Mouse (Mus musculus) megakaryocyte progenitor cell, adult 5-6 weeks (primary cell): ENCODE data around the gene Tmem258. TPM values are rescaled to one million over a fixed set of nuclear protein-coding genes. Genes with fewer than 3 reads are reported as not detected.

Experiments
- ATAC-seq: replicated peaks from 2 replicates; pipeline ENCODE4 v1.8.0; 2016; ENCODE audit warnings: mild to moderate bottlenecking, moderate TSS enrichment, inconsistent platforms; ENCODE audit not compliant: poor library complexity
- total RNA-seq, 2 experiments: library from RNA; stranded (forward) in 1 of 2; stranded (reverse) in 1 of 2; fragments of 157-497, 149-512 nt in 1 of 2; fragments of 200-1000 nt in 1 of 2; gene quantifications; 2 replicates each; pipeline versions ENCODE4 v1.2.3 to v1.2.4; 2015 to 2017

Tmem258 gene
- total RNA-seq, 2 experiments from 2014 or later, result 204 to 308 TPM

DNA sequence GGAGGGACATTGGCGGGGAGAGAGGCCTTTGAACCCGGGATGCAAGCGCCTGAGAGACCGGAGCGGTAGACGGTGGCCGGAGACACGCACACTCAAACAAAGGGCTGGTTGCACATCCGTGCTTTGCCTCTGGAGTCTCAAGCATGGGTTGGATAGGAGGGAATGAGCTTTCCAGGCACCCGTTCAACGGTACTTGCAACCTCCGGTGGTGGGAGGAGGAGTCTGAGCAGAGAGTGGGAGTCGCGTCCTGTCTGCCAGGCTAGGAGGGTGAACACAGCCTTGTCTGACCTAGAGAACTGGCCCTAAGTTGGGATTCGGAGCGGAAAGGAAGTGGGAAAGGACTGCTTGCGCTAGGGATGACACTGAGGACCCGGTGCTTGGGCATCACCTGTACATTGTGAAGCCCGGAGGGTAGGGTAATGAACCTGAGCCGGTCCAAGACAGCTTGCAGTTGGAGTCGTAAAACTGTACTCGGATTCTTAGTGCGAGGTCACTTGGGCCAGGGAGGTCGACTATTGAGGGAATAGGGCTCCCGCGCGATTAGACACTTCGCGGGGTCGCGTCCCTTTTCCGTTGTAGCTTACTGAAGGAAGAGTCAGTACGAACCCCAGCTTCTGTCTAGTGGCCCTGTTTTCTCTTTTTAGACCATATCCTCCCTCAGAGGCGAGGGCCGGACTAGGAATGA is 20.4 kb upstream of the Tmem258 start:
- ATAC-seq, result peak; percentile 49

DNA sequence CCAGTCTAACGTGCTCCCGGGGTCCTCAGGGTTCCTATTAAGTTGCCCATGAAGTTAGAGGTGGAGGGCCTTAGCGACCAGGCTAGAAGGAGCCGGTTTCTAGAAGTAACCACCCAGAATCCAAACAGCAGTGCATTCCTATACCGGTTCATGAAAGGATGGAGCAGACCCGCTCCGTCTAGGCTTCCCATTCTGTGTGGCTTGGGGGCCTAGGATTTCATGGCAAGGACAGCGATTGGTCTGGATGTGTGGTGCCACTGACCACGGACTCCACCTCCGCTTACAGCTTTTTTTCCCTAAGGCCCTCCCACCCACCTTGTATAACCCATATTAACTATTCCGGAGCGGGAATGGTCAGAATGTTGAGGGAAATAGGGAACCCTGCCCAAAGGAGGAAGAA is 19.7 kb upstream of the Tmem258 start:
- ATAC-seq, result no peak

DNA sequence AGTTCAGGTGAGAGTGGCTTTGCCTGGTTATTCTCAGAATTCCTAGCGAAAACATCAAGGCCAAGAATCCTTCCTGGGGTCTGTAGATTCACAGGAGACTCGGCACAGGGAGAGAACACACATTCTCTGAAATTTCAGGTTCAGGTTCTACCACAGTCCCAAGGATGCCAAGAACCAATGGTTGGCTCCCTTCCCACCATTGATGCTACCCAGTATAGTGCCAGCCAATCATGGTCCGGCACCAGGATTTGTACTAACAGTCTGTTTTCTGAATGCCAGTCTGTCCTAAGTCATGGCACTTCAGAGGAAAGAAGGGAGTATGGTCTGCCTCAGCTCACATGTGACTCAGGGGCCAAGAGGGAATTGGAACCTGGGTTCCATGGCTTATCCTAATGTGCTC is 17.9 kb upstream of the Tmem258 start:
- ATAC-seq, result no peak

DNA sequence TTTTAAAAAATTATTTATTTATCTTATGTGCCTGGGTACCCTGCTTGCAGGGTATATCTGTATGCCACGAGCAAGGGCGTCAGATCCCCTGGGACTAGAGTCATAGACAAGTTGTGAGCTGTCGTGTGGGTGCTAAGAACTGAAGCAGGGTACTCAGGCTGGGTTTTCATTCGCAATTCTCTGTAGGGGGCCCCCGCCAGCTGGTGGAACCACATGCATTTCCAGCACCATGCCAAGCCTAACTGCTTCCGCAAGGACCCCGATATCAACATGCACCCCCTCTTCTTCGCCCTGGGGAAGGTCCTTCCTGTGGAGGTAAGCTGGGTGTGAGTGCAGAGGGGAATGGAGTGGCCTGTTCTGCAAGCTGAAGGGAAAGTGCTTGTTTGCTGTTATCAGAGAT is 17.2 kb upstream of the Tmem258 start:
- ATAC-seq, result no peak

DNA sequence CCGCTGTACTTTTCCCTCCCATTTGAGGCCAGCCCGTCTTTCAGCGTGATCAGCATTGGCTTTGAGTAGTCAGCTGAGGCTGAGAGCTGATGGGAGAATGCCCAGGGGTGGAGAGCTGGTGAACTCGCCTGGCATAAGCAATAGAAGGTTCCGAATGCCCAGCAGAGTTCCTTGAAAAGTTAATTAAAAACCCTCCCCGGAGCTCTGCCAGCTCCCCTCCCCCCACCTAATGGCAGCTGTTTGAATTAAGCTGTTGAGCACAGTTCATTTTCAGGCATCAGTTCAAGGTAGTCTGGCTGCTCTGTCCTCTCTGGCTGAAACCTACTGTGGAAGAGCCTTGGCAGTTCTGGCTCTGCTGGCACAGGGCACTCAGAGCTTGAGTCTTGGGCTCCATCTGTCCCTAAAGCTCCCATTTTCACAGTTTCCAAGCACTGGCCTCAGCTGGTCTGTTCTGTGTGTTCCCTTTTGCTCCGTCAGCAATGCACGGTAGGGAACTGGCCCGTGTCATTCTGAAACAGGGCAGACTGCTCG is 15.5 kb upstream of the Tmem258 start:
- no peak for ATAC-seq

DNA sequence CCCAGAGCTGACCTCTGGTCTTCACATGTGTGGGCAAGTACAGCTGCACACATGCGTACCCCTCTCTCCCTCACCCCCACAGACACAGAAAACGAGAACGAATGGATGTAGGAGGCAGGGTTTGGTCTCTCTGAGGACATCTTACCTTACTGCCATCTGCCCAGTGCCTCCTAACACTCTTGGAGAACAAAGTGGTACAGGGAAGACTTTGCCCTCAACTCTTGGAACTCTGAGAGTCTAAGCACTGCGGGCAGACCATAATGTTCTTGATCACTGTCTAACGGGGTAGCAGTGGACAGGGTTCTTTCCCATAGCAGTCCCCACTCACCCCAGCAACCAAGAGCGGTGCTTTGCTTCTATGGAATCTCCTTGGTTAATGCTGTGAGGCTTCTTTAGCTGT is 14.8 kb upstream of the Tmem258 start:
- ATAC-seq, result no peak

DNA sequence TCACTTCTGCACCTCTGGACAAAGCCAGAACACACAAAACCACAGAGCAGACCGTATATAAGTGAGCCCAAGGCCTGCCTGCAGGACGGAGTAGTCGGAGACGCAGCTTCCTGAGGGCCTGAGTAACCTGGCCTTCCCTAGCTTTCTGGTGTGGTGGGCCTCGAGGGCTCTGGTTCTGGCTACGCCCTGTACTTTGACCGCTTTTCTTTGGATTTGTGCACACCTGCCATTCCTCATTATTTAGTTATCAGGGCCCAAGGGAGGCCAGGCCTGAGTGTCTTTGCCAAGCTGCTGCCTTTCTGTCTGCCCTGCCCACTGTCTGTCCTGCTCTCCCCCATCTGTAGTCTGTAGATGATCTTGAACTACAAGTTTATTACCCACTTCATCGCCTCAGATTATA is 13.9 kb upstream of the Tmem258 start:
- ATAC-seq, result no peak

DNA sequence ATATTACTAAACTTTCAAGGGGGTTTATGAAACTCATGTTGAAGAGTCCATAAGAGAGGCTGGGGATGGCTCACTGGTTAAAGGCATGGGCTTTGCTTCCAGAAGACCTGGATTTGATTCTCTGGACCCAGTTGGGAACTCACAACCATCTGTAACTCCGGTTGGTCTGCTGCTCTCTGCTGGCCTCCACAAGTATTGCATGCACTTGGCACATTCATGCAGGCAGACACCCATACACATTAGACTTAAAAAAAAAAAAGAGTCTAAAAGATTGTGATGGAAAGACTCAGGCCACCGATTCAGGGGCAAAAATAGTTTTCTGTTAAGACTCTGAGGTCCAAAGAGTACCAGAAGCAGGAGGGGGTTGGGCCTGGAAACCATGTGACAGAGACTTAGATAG is 13.0 kb upstream of the Tmem258 start:
- peak; percentile 82 for ATAC-seq

DNA sequence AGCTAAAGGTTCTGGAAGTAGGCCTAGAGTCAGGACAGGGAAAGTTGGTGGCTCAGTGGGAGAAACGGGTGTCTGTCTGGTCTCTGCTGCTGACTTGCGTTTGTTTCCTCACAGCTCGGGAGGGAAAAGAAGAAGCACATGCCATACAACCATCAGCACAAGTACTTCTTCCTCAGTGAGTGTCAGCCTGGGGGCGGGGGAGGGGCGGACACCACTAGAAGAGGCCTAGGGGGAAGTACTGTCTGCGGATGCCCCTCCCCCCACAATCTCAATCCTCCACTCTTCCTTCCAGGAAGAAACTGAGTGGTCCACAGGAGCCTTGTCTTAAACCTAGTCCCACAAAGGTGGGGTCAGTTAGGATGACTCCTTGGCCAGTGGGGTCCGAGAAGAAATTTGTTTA is 12.5 kb upstream of the Tmem258 start:
- peak; percentile 80 for ATAC-seq

DNA sequence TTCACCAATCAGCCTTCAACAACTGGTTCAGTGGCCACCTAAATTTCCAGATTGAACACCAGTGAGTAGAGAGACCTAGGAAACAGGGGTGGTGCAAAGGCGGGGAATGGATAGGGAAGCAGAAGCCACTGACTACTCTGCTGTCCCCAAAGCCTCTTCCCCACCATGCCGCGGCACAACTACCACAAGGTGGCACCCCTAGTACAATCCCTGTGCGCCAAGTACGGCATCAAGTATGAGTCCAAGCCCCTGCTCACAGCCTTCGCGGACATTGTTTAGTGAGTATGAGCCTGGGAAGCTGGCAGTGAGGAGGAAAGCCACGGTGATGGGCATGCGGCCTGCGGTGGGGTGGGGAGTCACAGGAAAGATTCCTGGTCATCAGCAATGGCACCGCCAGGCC is 9.5 kb upstream of the Tmem258 start:
- ATAC-seq, result no peak

DNA sequence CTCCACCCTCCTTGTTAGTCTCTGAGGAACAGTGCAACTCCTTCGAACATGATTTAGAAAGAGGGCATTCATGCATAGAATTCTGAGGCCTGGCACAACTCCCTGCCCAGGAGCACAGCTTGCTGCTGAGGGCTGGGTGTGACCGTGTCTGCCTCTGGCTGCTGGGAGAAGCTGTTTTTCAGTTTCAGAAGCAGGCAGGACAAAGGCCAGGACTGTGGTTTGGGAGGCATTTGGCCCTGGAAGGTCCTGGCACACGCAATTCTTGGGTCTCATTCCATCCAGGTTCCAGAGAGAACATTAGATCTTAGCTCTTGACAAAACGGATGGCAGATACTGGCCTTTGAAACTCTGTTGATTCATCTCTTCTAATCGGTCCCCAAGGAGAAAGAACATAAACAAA is 8.6 kb upstream of the Tmem258 start:
- ATAC-seq, result no peak

DNA sequence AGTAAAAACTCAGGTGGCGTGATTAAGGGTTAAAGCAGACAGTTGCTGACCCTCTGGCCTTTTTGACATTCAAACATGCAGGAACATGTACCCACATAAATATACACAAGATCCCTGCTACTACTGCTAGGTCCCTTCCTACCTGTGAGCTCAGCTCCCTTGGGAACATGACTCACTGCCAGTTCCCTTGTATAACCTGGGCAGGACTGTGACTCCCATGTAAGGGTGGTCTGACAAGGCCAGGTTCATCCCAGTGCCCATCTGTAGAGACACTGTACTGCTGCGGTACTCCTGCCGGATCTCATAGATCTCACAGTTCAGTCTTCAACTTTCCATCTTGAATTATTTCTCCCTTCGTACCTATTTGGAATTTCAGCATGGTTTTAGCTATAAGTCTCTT is 6.7 kb upstream of the Tmem258 start:
- ATAC-seq, result no peak

DNA sequence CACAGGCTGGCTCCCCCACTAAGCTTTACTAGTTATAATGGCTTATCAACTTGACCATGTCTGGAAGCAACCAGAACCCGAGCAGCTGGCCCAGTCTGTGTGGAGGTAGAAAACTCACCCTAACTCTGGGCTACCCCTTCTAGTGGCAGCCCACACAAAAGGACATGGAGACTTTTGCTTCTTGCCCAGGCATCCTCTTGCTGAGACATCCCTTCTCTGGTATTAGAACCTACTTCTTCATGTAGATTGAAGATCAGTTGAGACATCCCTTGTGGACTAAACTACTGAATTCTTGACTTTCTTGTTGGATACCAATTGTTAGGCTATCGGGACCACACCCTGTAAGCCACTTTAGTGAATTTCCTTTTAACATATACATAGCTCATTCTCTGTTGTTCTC is 5.5 kb upstream of the Tmem258 start:
- ATAC-seq, result no peak

DNA sequence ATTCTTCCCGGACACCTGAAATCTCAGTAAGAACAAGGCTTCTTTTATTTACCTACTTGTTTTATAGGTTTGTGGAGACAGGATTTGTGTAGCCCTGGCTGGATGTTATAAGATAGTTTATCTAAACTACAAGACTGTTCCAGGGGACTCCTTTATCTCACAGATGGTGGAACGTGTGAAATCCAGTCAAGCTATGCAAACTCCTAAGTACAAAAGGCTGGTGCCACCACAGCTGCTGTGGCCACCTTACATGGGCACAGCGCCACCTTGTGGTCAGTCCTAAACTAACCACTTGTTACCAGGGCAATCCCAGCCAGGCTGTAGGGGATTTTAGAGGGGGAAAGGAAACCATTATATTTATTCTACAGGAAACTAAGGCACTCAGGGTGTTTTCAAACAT is 5.1 kb upstream of the Tmem258 start:
- ATAC-seq, result peak; percentile 74

DNA sequence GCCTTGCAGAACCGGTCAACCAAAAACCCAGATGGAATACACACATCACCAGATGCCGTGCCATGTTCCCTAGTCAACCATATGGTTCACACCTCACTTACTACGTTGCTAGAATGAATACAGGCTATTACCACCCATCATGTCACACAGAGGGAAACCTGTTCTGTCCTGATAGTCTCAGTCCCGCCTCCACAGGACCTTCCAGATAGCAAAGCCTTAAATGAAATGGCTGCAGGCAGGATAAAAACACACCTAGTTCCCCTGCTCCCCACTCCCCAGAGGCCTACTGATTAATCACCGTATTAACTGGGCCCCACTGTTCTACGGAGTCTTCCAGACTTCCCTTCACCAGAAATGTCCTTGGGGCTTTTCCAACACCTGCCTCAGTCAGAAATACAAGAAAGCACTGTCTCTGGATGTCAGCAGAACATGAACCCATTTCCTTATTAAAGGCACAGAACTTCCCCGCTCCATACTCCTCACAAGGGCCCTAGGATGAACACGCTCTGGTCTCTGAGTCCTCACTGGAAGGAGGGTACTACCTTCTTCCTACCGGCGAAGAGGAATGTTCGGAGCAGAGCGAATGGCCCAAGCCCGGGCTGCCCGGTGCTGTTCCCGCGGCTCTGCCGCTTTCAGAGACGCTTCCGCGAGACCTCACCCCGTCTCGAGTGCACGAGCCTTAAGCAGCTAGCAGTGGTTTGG is 517 bp upstream of the Tmem258 start:
- peak; percentile 57 for ATAC-seq

DNA sequence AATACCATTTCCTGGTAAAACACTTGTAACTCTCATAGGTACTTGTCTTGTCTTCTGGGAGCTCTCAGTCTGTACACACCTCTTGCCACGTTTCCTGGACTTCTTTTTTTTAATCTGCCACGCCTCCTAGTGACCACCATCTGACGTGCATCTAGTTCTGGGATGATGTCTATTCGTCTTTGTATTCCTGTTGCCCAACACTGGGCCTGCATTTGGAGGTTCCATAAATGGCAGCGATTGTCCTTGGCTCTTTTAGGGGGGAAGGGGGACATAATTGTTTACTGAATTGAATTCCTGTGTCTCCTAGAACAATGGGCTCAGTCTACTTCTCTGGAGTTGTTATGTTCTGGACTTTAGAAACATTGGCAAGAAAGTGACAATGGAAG is 795 bp downstream of the Tmem258 start:
- ATAC-seq, result peak; percentile 72

DNA sequence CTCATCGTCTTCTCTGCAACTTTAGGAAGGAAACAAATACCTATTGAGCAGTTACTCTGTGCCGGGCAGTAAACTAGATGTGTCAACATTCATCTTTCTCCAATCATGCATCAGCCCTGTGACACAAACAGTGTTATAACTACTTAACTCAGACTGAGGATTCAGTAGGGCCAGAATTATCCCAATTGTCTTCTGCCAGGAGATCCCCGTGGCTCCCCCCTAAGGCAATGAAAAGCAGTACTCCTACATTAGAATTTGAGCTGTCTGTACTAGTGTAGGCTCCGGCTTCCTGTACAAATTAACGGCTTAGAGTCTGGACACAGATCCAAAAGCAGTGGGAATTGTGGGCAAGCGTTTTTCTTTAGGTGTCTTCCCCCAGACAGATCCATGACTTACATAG is 1.2 kb downstream of the Tmem258 start:
- no peak for ATAC-seq

DNA sequence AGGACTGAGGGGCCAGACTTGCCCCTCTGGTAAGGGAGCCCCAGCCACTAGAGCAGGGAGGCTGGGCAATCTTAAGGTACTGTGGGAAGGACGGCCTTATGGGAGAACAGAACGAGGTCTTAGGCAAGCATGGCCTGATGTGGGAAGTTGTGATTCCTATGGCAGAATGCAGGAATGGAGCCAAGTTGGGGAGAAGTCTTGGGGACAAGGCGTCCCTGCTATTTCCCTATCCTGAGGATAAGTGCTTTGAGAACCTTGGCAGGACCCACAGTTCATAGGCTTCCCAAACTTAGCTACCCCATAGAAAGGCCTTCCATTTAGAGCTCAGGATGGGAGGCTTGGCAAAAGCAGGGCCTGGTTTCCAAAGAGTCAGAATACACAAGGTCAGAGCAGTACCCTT is 5.0 kb downstream of the Tmem258 start:
- no peak for ATAC-seq

DNA sequence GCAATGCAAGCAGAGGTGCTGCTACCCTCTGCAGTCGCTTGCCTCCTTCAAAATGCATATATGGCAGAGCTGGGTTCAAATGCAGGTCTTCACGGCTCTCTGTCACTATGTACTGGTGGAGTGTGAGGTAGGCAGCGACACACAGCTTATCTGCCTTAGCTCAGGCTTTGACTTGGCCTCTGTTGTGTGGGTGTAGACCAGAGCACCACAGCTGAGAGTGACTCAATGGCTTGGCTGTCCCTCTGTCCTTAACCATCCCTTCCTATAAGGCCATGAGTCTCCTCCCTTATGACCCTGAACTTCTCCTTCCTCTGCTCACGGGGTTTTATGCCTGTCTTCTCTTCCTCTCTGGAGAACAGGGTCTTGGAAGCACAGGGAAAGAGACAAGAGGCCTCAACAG is 7.1 kb downstream of the Tmem258 start:
- peak; percentile 62 for ATAC-seq

DNA sequence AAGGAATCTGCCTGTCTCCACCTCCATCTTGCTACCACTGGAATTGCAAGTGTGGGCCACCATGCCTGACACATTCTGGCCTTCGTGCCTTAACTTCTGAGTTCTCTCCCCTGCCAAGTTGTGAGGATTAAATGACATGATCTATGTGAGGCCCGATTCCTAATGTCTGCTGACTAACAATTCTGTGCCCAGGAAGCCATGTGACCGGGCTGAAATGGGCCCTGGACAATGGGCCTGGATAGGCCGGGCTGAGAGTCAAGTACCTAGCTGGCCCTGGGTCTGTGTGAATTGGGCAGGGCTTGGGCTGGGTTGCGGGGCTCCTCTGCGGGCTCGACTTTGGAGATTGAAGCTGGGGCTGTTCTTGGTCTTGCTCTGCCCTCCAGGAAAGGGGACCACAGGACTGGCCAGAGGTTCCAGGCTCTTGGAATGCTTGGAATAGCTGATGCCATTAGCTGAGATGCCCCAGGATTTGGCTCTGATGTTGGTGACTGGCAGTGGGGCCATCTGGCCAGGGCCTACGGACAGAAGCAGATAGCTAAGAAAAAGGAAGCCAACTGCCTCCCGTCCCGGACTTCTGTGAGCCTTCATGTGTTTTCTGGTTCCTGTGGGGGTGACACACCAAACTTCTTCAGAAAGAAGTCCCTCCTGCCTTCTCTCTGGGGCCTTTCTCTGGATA is 10.1 kb downstream of the Tmem258 start:
- no peak for ATAC-seq

DNA sequence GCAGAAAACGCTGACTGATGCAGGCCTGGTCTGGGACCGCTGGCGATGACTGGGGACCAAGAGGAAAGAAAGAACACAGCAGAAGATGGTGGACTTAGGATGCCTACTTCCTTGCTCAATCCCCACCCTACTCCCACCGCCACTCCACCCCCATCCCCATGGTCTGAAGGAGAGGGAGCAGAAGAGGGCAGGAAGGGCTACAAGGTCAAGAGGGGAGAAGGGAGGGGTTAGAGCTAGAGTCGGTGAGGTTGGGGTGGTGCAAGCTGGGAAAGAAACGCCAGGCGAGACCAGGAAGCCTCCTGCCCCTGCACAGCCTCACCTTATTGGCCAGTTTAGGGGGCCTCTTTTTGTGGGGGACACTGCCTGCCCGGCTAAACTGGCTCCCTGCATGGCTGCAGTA is 12.3 kb downstream of the Tmem258 start:
- no peak for ATAC-seq

DNA sequence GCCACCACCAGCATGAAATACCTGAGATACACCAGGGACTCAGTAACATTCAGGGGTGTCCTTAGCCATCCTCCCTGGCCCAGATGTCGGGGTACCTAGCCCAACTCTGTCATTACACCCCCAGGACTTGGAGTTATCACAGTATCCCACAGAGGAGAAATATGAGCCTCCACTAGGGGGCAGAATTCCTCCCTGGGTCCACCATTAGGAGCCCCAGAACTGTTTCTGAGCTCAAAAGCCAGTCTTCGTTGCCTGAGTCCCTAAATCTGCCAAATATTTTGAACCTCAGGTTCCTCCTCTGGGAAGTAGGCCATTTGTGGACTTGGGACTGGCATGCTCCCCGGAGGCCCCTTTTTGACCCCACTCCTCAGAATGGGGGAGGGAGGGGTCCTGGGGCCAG is 15.3 kb downstream of the Tmem258 start:
- ATAC-seq, result peak; percentile 53
